Mouse (Mus musculus) G1E (cell line): Measurements from ENCODE around the gene Zhx3.

ENCODE experiments used
- CTCF ChIP-seq: IDR thresholded peaks from 2 replicates; pipeline ENCODE4 v1.5.1; 2012; ENCODE audit warnings: low read depth, low read length, inconsistent platforms, mixed read lengths
- GATA1 ChIP-seq: IDR thresholded peaks from 2 replicates; pipeline ENCODE4 v1.6.1; 2012; ENCODE audit warnings: borderline replicate concordance, low read length, inconsistent platforms, mixed read lengths
- GATA2 ChIP-seq: IDR thresholded peaks from 2 replicates; pipeline ENCODE4 v1.6.1; 2012; ENCODE audit warnings: low read depth, low read length, inconsistent platforms, borderline replicate concordance
- POLR2AphosphoS5 ChIP-seq: IDR thresholded peaks from 2 replicates; pipeline ENCODE4 v1.6.1; 2012; ENCODE audit warnings: low read depth, low read length, inconsistent platforms; ENCODE audit not compliant: insufficient replicate concordance
- TAL1 ChIP-seq: conservative IDR thresholded peaks from 2 replicates; pipeline ENCODE4 v1.6.1; 2012; ENCODE audit warnings: low read depth, low read length, inconsistent platforms, mixed read lengths

GRCm38 (mm10) chr2:160891697-160892096 is 18.9 kb upstream of the Zhx3 start:
- TF ChIP-seq CTCF: no peak
- TF ChIP-seq TAL1: no peak
- no peak for TF ChIP-seq GATA1
- no peak for TF ChIP-seq POLR2AphosphoS5
- TF ChIP-seq GATA2: no peak
